Mouse (Mus musculus) left cerebral cortex, adult 2 months (tissue): ENCODE measurements around the gene Stpg4. TPM values are rescaled to one million over a fixed set of nuclear protein-coding genes. Genes with fewer than 3 reads are reported as not detected.

Experiments used
- DNase-seq, 2 experiments: peaks; one replicate each; pipeline ENCODE4 v3.0.0; 2021 to 2022; ENCODE audit warnings: low spot score in 2 of 2, mixed read lengths in 1 of 2; ENCODE audit errors: extremely low spot score in 1 of 2
- H3K27ac ChIP-seq: fragments of 200-600 bp; 2 replicates; pipeline ENCODE4 v1.8.1; 2022
- H3K4me3 ChIP-seq: fragments of 200-600 bp; 2 replicates; pipeline ENCODE4 v1.8.1; 2022
- CTCF ChIP-seq: fragments of 200-600 bp; IDR thresholded peaks from 2 replicates; pipeline ENCODE4 v1.8.1; 2022; ENCODE audit warnings: antibody characterized with exemption, mild to moderate bottlenecking, moderate library complexity
- intact Hi-C: fragments of 180-260 bp; cut with DNase I; formaldehyde crosslinking; loops from one replicate; pipeline ENCODE4 v1.15.1; 2025
- total RNA-seq, 2 experiments: library from RNA; stranded (reverse); gene quantifications; 2 replicates each; pipeline ENCODE4 v1.2.3; 2021

Gene Stpg4
- total RNA-seq, 2 experiments from 2014 or later = not detected

GRCm38 (mm10) chr17:87375941-87376511, 51.5 kb downstream of the Stpg4 start:
- intact Hi-C loops = loop anchor here (5.0 kb wide), 1 partner anchor 51 kb away; the partner anchor contains the start of gene Stpg4
- TF ChIP-seq CTCF = no peak
- Histone ChIP-seq H3K4me3 (no peak overlapping the region), H3K27ac (peak overlapping the region; percentile 24; the same call in 1 of the 2 replicates)
- DNase-seq = no peak

GRCm38 (mm10) chr17:87373327-87373726, 54.2 kb downstream of the Stpg4 start:
- no peak for TF ChIP-seq CTCF
- H3K27ac ChIP-seq = peak overlapping the region; percentile 68
- intact Hi-C loops = loop anchor here (2.0 kb wide), 1 partner anchor 73 kb away; the partner anchor contains the start of gene Calm2
- no peak for DNase-seq
- H3K4me3 ChIP-seq = no peak overlapping the region

GRCm38 (mm10) chr17:87372189-87372588, 55.4 kb downstream of the Stpg4 start:
- intact Hi-C loops = loop anchor here (1.0 to 2.0 kb wide), 2 partner anchors 44 to 75 kb away; partner anchors contain the start of gene Calm2
- no peak for TF ChIP-seq CTCF
- H3K4me3 ChIP-seq = no peak overlapping the region
- DNase-seq = peak in 1 of 2 experiments; percentile 54
- peak overlapping the region; percentile 68 for H3K27ac ChIP-seq

- TF ChIP-seq CTCF = peak; percentile 14; the same call in 1 of the 2 replicates
- intact Hi-C loops = loop anchor here (1.0 kb wide), 2 partner anchors 39 to 105 kb away; no protein-coding TSS in a partner anchor
Measured at GRCm38 (mm10) chr17:87369270-87369759, 58.2 kb downstream of the Stpg4 start.

GRCm38 (mm10) chr17:87368481-87368880, 59.1 kb downstream of the Stpg4 start:
- intact Hi-C loops = no loop called here
- Histone ChIP-seq H3K4me3 (no peak overlapping the region), H3K27ac (peak overlapping the region; percentile 78)
- no peak for TF ChIP-seq CTCF
- DNase-seq = no peak

More at GRCm38 (mm10) chr17:87369270-87369759, 58.2 kb downstream of the Stpg4 start:
- H3K27ac ChIP-seq = peak overlapping the region; percentile 81
- peak; percentile 73 to 78 for DNase-seq
- H3K4me3 ChIP-seq = no peak overlapping the region

- peak; percentile 61 to 66 for DNase-seq
- TF ChIP-seq CTCF = no peak
- H3K27ac ChIP-seq = peak overlapping the region; percentile 78
- intact Hi-C loops = no loop called here
- no peak overlapping the region for H3K4me3 ChIP-seq
Measured at GRCm38 (mm10) chr17:87367640-87368039, 59.9 kb downstream of the Stpg4 start.

GRCm38 (mm10) chr17:87367228-87367627, 60.3 kb downstream of the Stpg4 start:
- DNase-seq = no peak

GRCm38 (mm10) chr17:87366520-87366919, 61.0 kb downstream of the Stpg4 start:
- no peak overlapping the region for H3K27ac ChIP-seq
- H3K4me3 ChIP-seq = no peak overlapping the region
- intact Hi-C loops = no loop called here
- no peak for DNase-seq
- TF ChIP-seq CTCF = no peak

More at GRCm38 (mm10) chr17:87367228-87367627, 60.3 kb downstream of the Stpg4 start:
- TF ChIP-seq CTCF = no peak
- intact Hi-C loops = no loop called here
- H3K27ac ChIP-seq = peak overlapping the region; percentile 78
- H3K4me3 ChIP-seq = no peak overlapping the region

- no peak for TF ChIP-seq CTCF
- Histone ChIP-seq H3K4me3 (no peak overlapping the region), H3K27ac (no peak overlapping the region)
- DNase-seq = no peak
- intact Hi-C loops = no loop called here
Measured at GRCm38 (mm10) chr17:87365268-87365667, 62.3 kb downstream of the Stpg4 start.

GRCm38 (mm10) chr17:87364108-87364507, 63.4 kb downstream of the Stpg4 start:
- intact Hi-C loops = no loop called here
- DNase-seq = no peak
- Histone ChIP-seq H3K4me3 (no peak overlapping the region), H3K27ac (no peak overlapping the region)
- no peak for TF ChIP-seq CTCF

GRCm38 (mm10) chr17:87361132-87361531, 66.4 kb downstream of the Stpg4 start:
- no peak for DNase-seq
- TF ChIP-seq CTCF = no peak
- H3K4me3 ChIP-seq = no peak overlapping the region
- no peak overlapping the region for H3K27ac ChIP-seq
- intact Hi-C loops = no loop called here

GRCm38 (mm10) chr17:87357506-87357905, 70.0 kb downstream of the Stpg4 start:
- Histone ChIP-seq H3K4me3 (no peak overlapping the region), H3K27ac (no peak overlapping the region)
- intact Hi-C loops = no loop called here
- DNase-seq = no peak
- no peak for TF ChIP-seq CTCF

GRCm38 (mm10) chr17:87356261-87356660, 71.3 kb downstream of the Stpg4 start:
- intact Hi-C loops = no loop called here
- no peak overlapping the region for H3K4me3 ChIP-seq
- no peak for TF ChIP-seq CTCF
- DNase-seq = no peak
- no peak overlapping the region for H3K27ac ChIP-seq
